Mouse (Mus musculus) retina, adult 2 months (tissue): ENCODE data around the gene A930004D18Rik.
"Not testable (repeated sequence)": the region's sequence is repeated elsewhere in the genome, so short reads cannot be mapped to it uniquely, and the experiment has no call there.

Source experiments
- DNase-seq: peaks from one replicate; pipeline ENCODE4 v3.0.0-alpha.2; 2012; ENCODE audit warnings: low read depth, low spot score

Gene A930004D18Rik

DNA sequence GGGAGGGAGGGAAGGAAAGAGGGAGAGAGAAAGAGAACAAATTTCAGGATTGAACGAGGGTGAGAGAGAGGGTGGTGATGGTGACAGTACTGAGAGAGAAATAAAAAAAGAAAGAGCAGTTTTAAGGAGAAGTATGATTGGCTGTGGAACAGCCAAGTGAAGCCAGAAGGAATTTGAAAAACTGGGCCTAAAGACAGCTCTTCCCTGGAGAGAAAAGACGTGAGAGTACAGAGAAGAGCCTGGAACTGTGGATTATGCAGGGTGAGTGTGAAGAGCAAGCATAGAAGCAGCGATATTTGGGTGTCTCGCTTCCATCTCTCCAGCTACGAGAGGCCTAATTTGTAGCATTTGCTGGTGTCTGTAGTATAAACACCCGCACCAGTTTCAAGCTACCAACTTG lies 26.3 kb downstream of the A930004D18Rik start:
- DNase-seq = no peak

DNA sequence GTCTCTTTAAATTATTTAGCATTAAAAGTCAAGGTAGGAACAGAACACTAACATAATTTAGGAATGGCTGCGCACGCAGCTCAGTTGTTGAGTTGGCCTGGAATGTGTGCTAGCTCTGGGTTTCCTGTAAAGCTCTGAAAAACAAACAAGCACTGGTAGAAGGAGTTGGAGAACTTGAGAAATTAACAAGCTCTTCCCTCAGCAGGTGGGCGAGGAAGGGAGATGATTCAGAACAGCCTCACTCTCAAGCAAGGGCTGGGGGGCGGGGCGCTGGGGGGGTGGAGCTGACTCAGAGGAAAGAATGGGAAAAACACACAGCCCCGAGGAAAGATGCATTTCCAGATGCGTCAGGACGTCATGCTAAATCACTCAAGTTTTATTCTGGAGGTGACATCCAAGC lies 32.4 kb downstream of the A930004D18Rik start:
- no peak for DNase-seq

DNA sequence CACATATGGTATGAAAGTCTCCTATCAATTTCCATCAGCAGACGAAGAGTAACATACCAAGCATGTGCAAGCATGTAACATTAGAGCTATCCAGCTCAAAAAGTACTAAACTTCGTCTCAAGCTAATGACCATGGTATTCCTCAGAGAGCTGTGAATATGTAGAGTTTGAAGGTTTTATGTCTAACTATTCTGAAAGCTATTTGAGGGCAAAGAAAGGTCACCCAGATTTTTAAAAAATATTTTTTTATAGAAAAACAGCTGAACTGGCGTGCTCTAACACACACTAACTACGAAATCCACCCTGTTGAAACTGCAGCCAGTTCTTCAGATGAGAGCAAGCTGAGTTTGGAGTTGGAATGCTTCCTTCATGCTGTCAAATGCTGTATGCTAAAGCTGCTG lies 33.3 kb downstream of the A930004D18Rik start:
- no peak for DNase-seq

DNA sequence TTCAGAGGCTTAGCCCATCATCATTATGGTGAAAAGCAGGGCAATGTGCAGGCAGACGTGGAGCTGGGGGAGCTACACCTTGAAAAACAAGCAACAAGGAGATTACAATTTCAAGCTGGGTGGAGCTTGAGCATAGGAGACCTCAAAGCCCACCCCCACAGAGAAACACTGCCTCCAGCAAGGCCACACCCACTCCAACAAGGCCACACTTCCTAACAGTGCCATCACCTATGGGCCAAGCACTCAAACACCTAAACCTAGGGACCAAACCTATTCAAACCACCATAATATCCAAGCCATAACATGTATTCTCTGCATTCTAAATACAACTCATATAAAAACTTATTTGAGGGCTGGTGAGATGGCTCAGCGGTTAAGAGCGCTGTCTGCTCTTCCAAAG lies 35.2 kb downstream of the A930004D18Rik start:
- no peak for DNase-seq

DNA sequence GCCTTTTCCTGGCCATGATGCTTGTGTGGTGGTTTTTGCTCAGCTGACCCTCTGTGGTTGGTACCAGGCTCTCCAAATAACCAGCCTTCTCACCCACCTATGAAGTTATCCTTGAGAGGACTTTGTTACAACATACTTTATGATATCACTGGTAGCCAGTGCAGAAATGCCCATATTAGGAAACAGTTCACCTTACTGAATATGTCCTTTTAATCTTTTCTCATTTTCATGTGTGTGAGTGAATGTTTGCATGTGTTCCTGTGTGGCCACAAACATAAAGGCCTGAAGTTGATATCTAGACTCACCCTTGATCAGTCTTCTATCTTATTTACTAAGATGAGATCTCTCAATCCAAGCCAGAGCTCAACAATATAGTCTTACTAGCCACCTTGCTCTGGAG lies 40.7 kb downstream of the A930004D18Rik start, which contains the start of gene H2al2a:
H2al2a (minus strand) TSS at position 101 of the 400 bp plus-strand sequence.
- no peak for DNase-seq

DNA sequence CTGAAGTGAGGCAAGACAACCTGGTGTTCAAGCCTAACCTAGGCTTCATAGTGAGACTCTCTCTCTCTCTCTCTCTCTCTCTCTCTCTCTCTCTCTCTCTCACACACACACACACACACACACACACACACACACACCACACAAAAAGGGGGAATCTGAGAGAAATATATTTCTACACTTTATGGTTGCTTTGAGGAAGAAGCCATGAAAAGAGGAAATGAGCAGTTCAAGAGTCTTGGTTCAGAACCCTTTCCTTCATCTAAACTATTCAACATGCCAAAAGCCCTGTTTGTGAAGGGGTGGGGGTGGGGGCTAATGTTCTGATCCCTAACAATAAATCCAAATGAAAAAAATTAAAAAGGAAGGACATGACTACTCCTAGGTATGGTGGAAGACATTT lies 48.0 kb downstream of the A930004D18Rik start:
- no peak for DNase-seq

DNA sequence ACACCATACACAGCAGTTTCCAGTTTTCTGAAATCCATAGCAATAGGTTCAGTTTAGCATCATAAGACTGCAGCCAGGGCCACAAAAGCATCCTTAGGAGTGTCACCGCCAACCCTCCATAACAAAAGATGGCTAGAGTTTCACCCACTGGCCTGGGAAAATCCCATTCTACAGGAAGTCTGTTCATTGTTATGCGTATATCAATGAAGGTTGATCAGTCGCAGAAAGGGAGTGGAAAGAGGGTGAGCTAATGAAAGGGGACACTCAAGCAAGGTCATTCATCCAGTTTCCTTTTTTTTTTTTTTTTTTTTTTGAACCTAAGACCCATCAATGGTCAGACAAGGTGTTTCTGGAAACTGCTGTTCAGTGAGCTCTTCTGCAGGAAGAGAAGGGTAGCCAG lies 48.4 kb downstream of the A930004D18Rik start:
- DNase-seq = no peak

DNA sequence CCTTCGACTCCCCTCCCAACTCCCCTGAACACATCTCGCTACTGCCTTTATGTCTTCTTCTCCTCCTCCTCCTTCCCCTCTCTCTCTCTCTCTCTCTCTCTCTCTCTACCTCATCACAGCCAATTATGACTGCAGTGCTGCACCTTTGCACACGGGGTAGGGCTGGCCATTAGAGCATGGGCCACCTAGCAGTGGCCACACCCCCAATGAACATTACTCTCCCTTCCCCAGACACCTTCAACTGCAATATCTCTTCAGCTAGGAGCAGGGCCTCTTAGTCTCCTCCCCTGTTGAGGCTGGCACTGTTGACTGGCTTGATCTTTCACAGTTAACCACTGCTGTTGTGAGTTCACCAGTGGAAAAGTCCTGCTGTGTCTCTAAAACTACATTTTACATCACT lies 50.8 kb downstream of the A930004D18Rik start:
- DNase-seq = no peak

DNA sequence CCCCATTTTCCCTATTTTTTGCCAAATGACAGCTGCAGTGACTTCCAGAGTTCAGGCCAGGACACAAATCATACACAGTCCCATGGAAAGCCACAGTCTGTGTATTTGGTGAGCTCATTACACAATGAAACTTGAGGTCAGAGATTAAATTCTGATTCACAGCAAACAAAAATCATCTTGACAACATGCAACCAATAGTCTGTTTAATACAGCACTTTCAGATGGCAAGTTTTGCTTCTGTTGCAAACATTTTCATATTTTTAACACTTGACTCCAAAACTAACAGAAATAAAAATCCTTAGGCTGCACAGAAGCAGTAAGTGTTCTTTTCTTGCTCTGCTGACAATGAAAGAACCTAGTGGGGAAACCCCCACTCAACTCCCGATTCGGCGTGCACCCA lies 52.8 kb downstream of the A930004D18Rik start:
- no peak for DNase-seq

DNA sequence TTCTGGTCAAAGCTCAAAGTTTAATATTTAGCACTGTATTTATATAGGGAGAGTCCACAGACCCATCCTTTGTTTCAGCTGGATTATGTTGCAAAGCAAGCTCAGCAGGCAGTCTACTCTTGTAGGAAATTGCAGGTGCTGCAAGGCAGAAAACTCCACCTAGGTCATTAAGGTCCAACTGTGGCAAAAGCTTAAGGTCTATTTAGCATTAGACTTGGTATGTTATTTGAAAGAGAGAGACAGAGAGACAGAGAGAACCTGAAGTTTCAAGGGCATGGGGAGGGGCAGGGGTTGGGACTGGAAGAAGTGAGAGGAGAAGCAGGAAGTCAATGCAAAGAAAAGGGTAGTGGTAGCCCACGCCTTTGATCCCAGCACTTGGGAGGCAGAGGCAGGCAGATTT lies 54.8 kb downstream of the A930004D18Rik start:
- DNase-seq = no peak

DNA sequence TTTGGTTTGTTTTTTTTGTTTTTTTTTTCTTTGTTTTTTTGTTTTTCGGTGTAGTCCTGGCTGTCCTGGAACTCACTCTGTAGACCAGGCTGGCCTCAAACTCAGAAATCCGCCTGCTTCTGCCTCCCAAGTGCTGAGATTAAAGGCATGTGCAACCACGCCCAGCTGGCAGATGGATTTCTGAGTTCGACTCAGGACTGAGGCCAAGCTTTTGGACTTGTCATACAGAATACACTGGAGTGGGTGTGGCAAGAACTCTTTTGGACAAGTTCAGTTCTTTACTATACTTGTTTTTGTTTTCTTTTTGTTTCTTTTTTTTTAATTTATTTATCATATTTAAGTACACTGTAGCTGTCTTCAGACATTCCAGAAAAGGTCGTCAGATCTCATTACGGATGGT lies 58.8 kb downstream of the A930004D18Rik start:
- DNase-seq = no peak

DNA sequence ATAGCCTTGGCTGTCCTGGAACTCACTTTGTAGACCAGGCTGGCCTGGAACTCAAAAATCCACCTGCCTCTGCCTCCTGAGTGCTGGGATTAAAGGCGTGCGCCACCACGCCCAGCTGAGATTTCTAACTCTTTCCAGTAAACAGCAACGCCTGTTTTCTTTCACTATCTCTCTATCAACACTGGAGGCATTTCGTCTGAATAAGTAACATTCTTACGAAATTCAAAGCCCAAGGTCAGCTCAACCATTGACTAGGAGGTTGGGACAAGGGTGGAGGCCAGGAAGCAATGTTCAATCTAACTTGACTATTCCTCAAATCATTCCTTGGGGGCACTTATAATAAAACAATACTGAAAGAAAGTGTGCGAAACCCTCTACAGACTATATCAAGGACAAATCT lies 59.3 kb downstream of the A930004D18Rik start:
- DNase-seq = not testable (repeated sequence)

DNA sequence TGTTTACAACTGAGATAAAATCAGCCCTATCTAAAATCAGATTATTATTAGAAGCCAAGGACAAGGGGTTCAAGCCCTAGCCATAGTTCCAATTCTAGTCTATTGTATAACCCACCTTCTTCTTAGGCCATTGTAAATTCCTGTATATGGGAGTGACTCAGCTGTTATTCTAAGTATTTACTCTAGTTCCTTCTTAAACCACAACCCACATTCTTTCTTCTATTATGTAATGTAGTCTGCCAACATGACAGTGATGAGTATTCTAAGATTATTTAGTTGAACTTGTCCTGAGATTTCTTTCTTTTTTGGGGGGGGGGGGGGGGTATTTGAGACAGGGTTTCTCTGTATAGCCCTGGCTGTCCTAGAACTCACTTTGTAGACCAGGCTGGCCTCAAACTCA lies 59.9 kb downstream of the A930004D18Rik start:
- DNase-seq = not testable (repeated sequence)

DNA sequence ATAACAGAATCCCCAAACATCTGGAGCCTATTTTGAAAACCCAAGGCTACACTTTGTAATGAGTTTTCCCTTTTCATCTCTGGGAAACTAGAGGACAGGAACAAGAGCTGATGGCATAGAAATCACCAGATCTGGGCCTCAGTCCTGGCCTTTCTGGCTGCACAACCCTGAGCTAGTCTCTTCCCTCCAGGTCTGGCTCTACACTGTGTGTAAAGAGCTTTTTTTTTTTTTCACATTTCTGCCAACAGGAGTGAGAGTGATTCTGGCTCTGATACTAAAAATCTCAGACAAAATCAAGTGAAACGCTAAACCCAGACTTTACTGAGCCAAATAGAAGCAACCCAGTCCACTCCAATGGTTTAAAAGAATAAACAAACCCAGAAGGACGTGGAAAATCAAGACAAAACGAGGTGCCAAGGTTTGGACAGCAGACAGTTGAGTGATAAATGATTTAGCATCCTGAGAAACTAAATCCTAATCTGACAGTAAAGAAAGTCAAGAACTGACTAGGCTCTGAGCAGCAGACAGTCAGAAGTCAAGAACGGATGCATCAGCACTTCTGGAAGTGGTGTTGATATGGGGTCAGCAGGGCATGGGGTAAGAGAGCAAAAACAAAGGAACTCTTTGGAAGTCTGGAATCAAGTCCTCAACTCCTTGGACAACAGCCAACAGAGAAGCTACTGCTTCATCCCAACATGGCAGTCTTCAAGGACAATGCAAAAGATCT lies 61.8 kb downstream of the A930004D18Rik start:
- no peak for DNase-seq
